14 mouse cellular contexts compared by ENCODE assay signal in the genomic region with DNA sequence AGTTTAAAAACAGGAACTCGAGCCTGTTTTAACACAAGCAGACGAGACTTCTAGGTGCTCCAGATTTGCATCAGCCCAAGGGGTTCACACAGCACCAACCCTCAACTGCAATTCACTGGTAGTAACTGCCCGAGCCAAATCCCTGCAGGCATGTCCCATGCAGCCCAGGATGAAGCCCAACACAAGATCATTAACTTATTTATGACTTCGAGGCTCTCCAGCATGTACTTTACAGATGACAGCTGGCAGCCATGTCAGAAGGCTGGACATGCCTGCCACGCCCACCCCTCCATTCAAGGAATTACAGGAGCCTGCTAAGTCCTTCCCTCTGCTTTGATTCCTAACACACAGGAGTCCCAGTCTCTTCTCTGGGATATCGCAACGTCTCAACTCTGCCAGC. TPM values are rescaled to one million over a fixed set of nuclear protein-coding genes. Genes with fewer than 3 reads are reported as not detected.
DNase-seq lines count a peak whose midpoint lies in the region; ATAC-seq and TF ChIP-seq lines count a peak whose summit lies in the region.
"Had no signal": no experiment of that assay in that cellular context is flagged by ENCODE, and none has a peak within 500 bp of the region (broad histone marks: within the 10 kb centered on the region; RNA-seq: fewer than 3 reads in every experiment).

No protein-coding gene starts in this region.

- H3K4me2 ChIP-seq in forebrain, embryonic 16.5 days (ENCODE audit: low read length) = no peak overlapping the region
- no peak overlapping the region for H3K4me2 ChIP-seq in lung, embryonic 14.5 days
- H3K4me2 ChIP-seq in intestine, embryonic 15.5 days (replicated peaks) = no peak overlapping the region
- H3K4me2 ChIP-seq: embryonic facial prominence, embryonic 15.5 days; hindbrain, embryonic 12.5 days; liver, embryonic 11.5 days; neural tube, embryonic 13.5 days had no signal

- H3K9ac ChIP-seq in forebrain, embryonic 16.5 days (replicated peaks; ENCODE audit: low read depth, low read length) = no peak overlapping the region
- no peak overlapping the region for H3K9ac ChIP-seq in lung, embryonic 14.5 days
- no peak overlapping the region for H3K9ac ChIP-seq in intestine, embryonic 15.5 days
- H3K9ac ChIP-seq: embryonic facial prominence, embryonic 15.5 days; hindbrain, embryonic 12.5 days; neural tube, embryonic 13.5 days had no signal

- WGBS in forebrain, embryonic 16.5 days = 58% methylated on average over 7 of the region's 7 CpGs
- 91% methylated on average over 7 of the region's 7 CpGs for WGBS in forebrain, embryonic 10.5 days
- 47% methylated on average over 7 of the region's 7 CpGs for WGBS in lung, embryonic 14.5 days
- 44% methylated on average over 7 of the region's 7 CpGs for WGBS in intestine, embryonic 15.5 days

- no peak for DNase-seq in forebrain, embryonic 10.5 days (ENCODE audit: extremely low spot score, low spot score)
- peak; percentile 63 for DNase-seq in lung, embryonic 14.5 days
- no peak for DNase-seq in lung, adult 18-20 months
- DNase-seq in A20 (ENCODE audit: low read depth, low spot score) = peak; percentile 13
- DNase-seq in layer of hippocampus, adult 11-12 months (ENCODE audit: low spot score) = no peak
- DNase-seq in right cerebral cortex, adult 2 months (ENCODE audit: low spot score in 2 of 2) = no peak
- DNase-seq: cerebellum, adult 11-12 months; kidney, adult 18-20 months had no signal

- no peaks in the 10 kb centered on the region for H3K27me3 ChIP-seq in forebrain, embryonic 16.5 days (replicated peaks; ENCODE audit: control insufficient read depth, insufficient read depth, low read length)
- no peaks in the 10 kb centered on the region for H3K27me3 ChIP-seq in forebrain, embryonic 10.5 days (ENCODE audit: poor library complexity, severe bottlenecking)
- no peaks in the 10 kb centered on the region for H3K27me3 ChIP-seq in lung, embryonic 14.5 days (ENCODE audit: insufficient read depth, low read length)
- H3K27me3 ChIP-seq in intestine, embryonic 15.5 days (replicated peaks) = no peaks in the 10 kb centered on the region
- H3K27me3 ChIP-seq: embryonic facial prominence, embryonic 15.5 days; hindbrain, embryonic 12.5 days; neural tube, embryonic 13.5 days had no signal

- H3K36me3 ChIP-seq in forebrain, embryonic 16.5 days (ENCODE audit: control insufficient read depth, insufficient read depth) = no peaks in the 10 kb centered on the region
- H3K36me3 ChIP-seq in forebrain, embryonic 10.5 days (replicated peaks) = peaks cover 3% of the 10 kb centered on the region; the same call in 1 of the 2 replicates
- no peaks in the 10 kb centered on the region for H3K36me3 ChIP-seq in lung, embryonic 14.5 days (ENCODE audit: insufficient read depth)
- H3K36me3 ChIP-seq in intestine, embryonic 15.5 days = no peaks in the 10 kb centered on the region
- H3K36me3 ChIP-seq: embryonic facial prominence, embryonic 15.5 days; hindbrain, embryonic 12.5 days; neural tube, embryonic 13.5 days had no signal

- peaks cover 25% of the 10 kb centered on the region for H3K4me1 ChIP-seq in forebrain, embryonic 16.5 days (replicated peaks; ENCODE audit: control insufficient read depth, insufficient read depth, low read length)
- H3K4me1 ChIP-seq in forebrain, embryonic 10.5 days = peaks cover 22% of the 10 kb centered on the region
- peaks cover 11% of the 10 kb centered on the region for H3K4me1 ChIP-seq in lung, embryonic 14.5 days (ENCODE audit: insufficient read depth)
- peaks cover 16% of the 10 kb centered on the region for H3K4me1 ChIP-seq in intestine, embryonic 15.5 days (replicated peaks)

- H3K27ac ChIP-seq in forebrain, embryonic 16.5 days (ENCODE audit: low read length) = peak overlapping the region; percentile 38; the same call in 1 of the 2 replicates
- H3K27ac ChIP-seq in forebrain, embryonic 10.5 days = no peak overlapping the region
- H3K27ac ChIP-seq in lung, embryonic 14.5 days (ENCODE audit: low read depth) = peak overlapping the region; percentile 46
- no peak overlapping the region for H3K27ac ChIP-seq in intestine, embryonic 15.5 days
- H3K27ac ChIP-seq: embryonic facial prominence, embryonic 15.5 days; hindbrain, embryonic 12.5 days had no signal

- 0 out of 2 replicates have a peak, but pooled peaks have one; percentile 16 for ATAC-seq in forebrain, embryonic 16.5 days
- ATAC-seq in lung, embryonic 14.5 days (ENCODE audit: insufficient read depth) = peak; percentile 65; the same call in 1 of the 2 replicates
- peak; percentile 62 for ATAC-seq in intestine, embryonic 15.5 days

- no peak overlapping the region for H3K4me3 ChIP-seq in forebrain, embryonic 16.5 days (replicated peaks; ENCODE audit: low read length)
- H3K4me3 ChIP-seq in forebrain, embryonic 10.5 days = no peak overlapping the region
- no peak overlapping the region for H3K4me3 ChIP-seq in lung, embryonic 14.5 days (ENCODE audit: low read depth, low read length)
- H3K4me3 ChIP-seq in intestine, embryonic 15.5 days (replicated peaks) = no peak overlapping the region
- H3K4me3 ChIP-seq: embryonic facial prominence, embryonic 15.5 days; hindbrain, embryonic 12.5 days; neural tube, embryonic 13.5 days had no signal

- H3K9me3 ChIP-seq in forebrain, embryonic 16.5 days (ENCODE audit: control insufficient read depth, low read length) = no peaks in the 10 kb centered on the region
- H3K9me3 ChIP-seq in forebrain, embryonic 10.5 days = no peaks in the 10 kb centered on the region
- no peaks in the 10 kb centered on the region for H3K9me3 ChIP-seq in lung, embryonic 14.5 days (ENCODE audit: low read depth, low read length)
- H3K9me3 ChIP-seq in intestine, embryonic 15.5 days = no peaks in the 10 kb centered on the region
- H3K9me3 ChIP-seq: embryonic facial prominence, embryonic 15.5 days; hindbrain, embryonic 12.5 days; neural tube, embryonic 13.5 days had no signal

- TF ChIP-seq CTCF in lung, embryonic 14.5 days (IDR thresholded peaks at IDR 0.05; ENCODE audit: low read depth) = no peak

RNA-seq across cellular contexts. Expression of a gene that starts 29.4 kb away (rescaled TPM):
- 28.8 and 33.2 TPM in 2 replicates for polyA plus RNA-seq in forebrain, embryonic 16.5 days (2015; fragmentation: Nextera tagmentation; extraction: Ambion mirVana)
- polyA plus RNA-seq in forebrain, embryonic 10.5 days (2016; fragmentation: Nextera tagmentation; extraction: Ambion mirVana) = 13.9 and 15.9 TPM in 2 replicates
- polyA plus RNA-seq in lung, embryonic 14.5 days (2014; fragmentation: Nextera tagmentation; extraction: Ambion mirVana) = 62.7 and 64.7 TPM in 2 replicates
- polyA plus RNA-seq in intestine, embryonic 15.5 days (2015; fragmentation: Nextera tagmentation; extraction: Ambion mirVana) = 23.5 and 24.1 TPM in 2 replicates

Comparison
In these comparisons a context has a peak if more than half of its experiments do, and no peak if none do; other contexts are left out.
1. H3K27ac ChIP-seq: peak in forebrain, embryonic 16.5 days (single experiment) and lung, embryonic 14.5 days (single experiment); none in forebrain, embryonic 10.5 days (single experiment) and intestine, embryonic 15.5 days (single experiment).
2. DNase-seq: peak in lung, embryonic 14.5 days (single experiment) and A20 (single experiment); none in forebrain, embryonic 10.5 days (single experiment), lung, adult 18-20 months (0 of 2), layer of hippocampus, adult 11-12 months (single experiment) and right cerebral cortex, adult 2 months (0 of 2).
3. Peak in every context shown above with its lines, with median percentiles within 50 percentile points of each other: ATAC-seq.